Mouse (Mus musculus): ENCODE data around the gene Mtif2.
"Not testable (repeated sequence)": the region's sequence is repeated elsewhere in the genome, so short reads cannot be mapped to it uniquely, and the experiment has no call there.

Mtif2 gene

GRCm38 (mm10) chr11:29525988-29526794, at the start of gene Mtif2:
TSS of gene Mtif2 (plus strand) at chr11:29526408.
- DNase-seq (ENCODE audit: low spot score), result peak; percentile 93

- DNase-seq (ENCODE audit: low spot score), result no peak
Measured at GRCm38 (mm10) chr11:29493135-29493534, 33.1 kb upstream of the Mtif2 start.

- DNase-seq (ENCODE audit: low spot score), result no peak
Measured at GRCm38 (mm10) chr11:29496962-29497361, 29.2 kb upstream of the Mtif2 start.

GRCm38 (mm10) chr11:29503948-29504893, 22.0 kb upstream of the Mtif2 start:
- no peak for DNase-seq (ENCODE audit: low spot score)

- DNase-seq (ENCODE audit: low spot score), result no peak
Measured at GRCm38 (mm10) chr11:29504899-29505625, 21.1 kb upstream of the Mtif2 start.

- DNase-seq (ENCODE audit: low spot score), result no peak
Measured at GRCm38 (mm10) chr11:29509421-29509820, 16.8 kb upstream of the Mtif2 start.

- DNase-seq (ENCODE audit: low spot score), result no peak
Measured at GRCm38 (mm10) chr11:29512818-29513535, 13.2 kb upstream of the Mtif2 start.

GRCm38 (mm10) chr11:29514325-29514681, 11.9 kb upstream of the Mtif2 start:
- no peak for DNase-seq (ENCODE audit: low spot score)

- peak; percentile 93 for DNase-seq (ENCODE audit: low spot score)
Measured at GRCm38 (mm10) chr11:29514682-29515412, 11.4 kb upstream of the Mtif2 start, which contains the start of gene Prorsd1. TSS of gene Prorsd1 (minus strand) at chr11:29515033.

- DNase-seq (ENCODE audit: low spot score), result no peak
Measured at GRCm38 (mm10) chr11:29538201-29538600, 12.0 kb downstream of the Mtif2 start.

- no peak for DNase-seq (ENCODE audit: low spot score)
Measured at GRCm38 (mm10) chr11:29544225-29544945, 18.2 kb downstream of the Mtif2 start.

GRCm38 (mm10) chr11:29545150-29545752, 19.0 kb downstream of the Mtif2 start:
- DNase-seq (ENCODE audit: low spot score), result not testable (repeated sequence)

- DNase-seq (ENCODE audit: low spot score), result not testable (repeated sequence)
Measured at GRCm38 (mm10) chr11:29546297-29546696, 20.1 kb downstream of the Mtif2 start.

- no peak for DNase-seq (ENCODE audit: low spot score)
Measured at GRCm38 (mm10) chr11:29546762-29547161, 20.6 kb downstream of the Mtif2 start.

GRCm38 (mm10) chr11:29547249-29547751, 21.1 kb downstream of the Mtif2 start:
- DNase-seq (ENCODE audit: low spot score), result no peak

- DNase-seq (ENCODE audit: low spot score), result peak; percentile 96
Measured at GRCm38 (mm10) chr11:29547752-29548503, 21.7 kb downstream of the Mtif2 start, which contains the start of the genes Clhc1 and Rps27a. TSS of gene Clhc1 (plus strand) at chr11:29547950. TSS of gene Rps27a (minus strand) at chr11:29548109.

GRCm38 (mm10) chr11:29548504-29549424, 22.6 kb downstream of the Mtif2 start:
- peak; percentile 15 for DNase-seq (ENCODE audit: low spot score)

All from MN1 (cell line).